In genomic region chr10:116309460-116309859, GRCm38 (mm10) we compare ENCODE assay signal across 25 mouse cellular contexts. TPM values are rescaled to one million over a fixed set of nuclear protein-coding genes. Genes with fewer than 3 reads are reported as not detected.
DNase-seq lines count a peak whose midpoint lies in the region; ATAC-seq and TF ChIP-seq lines count a peak whose summit lies in the region.
"Had no signal": no experiment of that assay in that cellular context is flagged by ENCODE, and none has a peak within 500 bp of the region (broad histone marks: within the 10 kb centered on the region; RNA-seq: fewer than 3 reads in every experiment).

No protein-coding gene starts in this region.

- intact Hi-C loops in heart, adult 2 months (cut with DNase I): no loop called here

- H3K4me1 ChIP-seq in heart, adult 2 months (ENCODE audit: control insufficient read depth, insufficient read depth, low read length): peaks cover 10% of the 10 kb centered on the region
- no peaks in the 10 kb centered on the region; the same call in 1 of the 2 replicates for H3K4me1 ChIP-seq in liver, adult 2 months (ENCODE audit: control insufficient read depth, insufficient read depth, low read length)
- H3K4me1 ChIP-seq in liver, embryonic 12.5 days: no peaks in the 10 kb centered on the region
- H3K4me1 ChIP-seq in brown adipose tissue, adult 24 weeks (ENCODE audit: control insufficient read depth, insufficient read depth, insufficient read length, low read length): peaks cover 11% of the 10 kb centered on the region
- H3K4me1 ChIP-seq in forebrain, embryonic 16.5 days (replicated peaks; ENCODE audit: control insufficient read depth, insufficient read depth, low read length): no peaks in the 10 kb centered on the region
- no peaks in the 10 kb centered on the region for H3K4me1 ChIP-seq in intestine, embryonic 16.5 days (ENCODE audit: control insufficient read depth, insufficient read depth, low read length)
- H3K4me1 ChIP-seq: embryonic facial prominence, embryonic 12.5 days; embryonic facial prominence, embryonic 15.5 days; forebrain, embryonic 15.5 days had no signal

- H3K4me2 ChIP-seq in liver, embryonic 12.5 days: no peak overlapping the region
- H3K4me2 ChIP-seq in forebrain, embryonic 16.5 days (ENCODE audit: low read length): no peak overlapping the region
- H3K4me2 ChIP-seq in intestine, embryonic 16.5 days (ENCODE audit: low read depth, low read length): no peak overlapping the region
- H3K4me2 ChIP-seq: embryonic facial prominence, embryonic 12.5 days; embryonic facial prominence, embryonic 15.5 days; forebrain, embryonic 15.5 days; heart, embryonic 15.5 days; hindbrain, embryonic 14.5 days had no signal

- no peak for TF ChIP-seq POLR2A in heart, adult 2 months (IDR thresholded peaks at IDR 0.05; ENCODE audit: insufficient read depth, low read depth, low read length)
- TF ChIP-seq POLR2A in liver, adult 2 months (IDR thresholded peaks at IDR 0.05; ENCODE audit: extremely low read depth, insufficient read depth, low read length): no peak

- peak overlapping the region; percentile 16; the same call in 1 of the 2 replicates for H3K9ac ChIP-seq in heart, adult 2 months (ENCODE audit: low read depth, low read length)
- H3K9ac ChIP-seq in liver, adult 2 months (ENCODE audit: low read depth, low read length): no peak overlapping the region
- H3K9ac ChIP-seq in liver, embryonic 12.5 days: no peak overlapping the region
- no peak overlapping the region for H3K9ac ChIP-seq in forebrain, embryonic 16.5 days (replicated peaks; ENCODE audit: low read depth, low read length)
- no peak overlapping the region for H3K9ac ChIP-seq in intestine, embryonic 16.5 days (ENCODE audit: low read depth, low read length)
- H3K9ac ChIP-seq: embryonic facial prominence, embryonic 12.5 days; embryonic facial prominence, embryonic 15.5 days; forebrain, embryonic 15.5 days; heart, embryonic 12.5 days; heart, embryonic 15.5 days; hindbrain, embryonic 14.5 days had no signal

- TF ChIP-seq EP300 in heart, adult 2 months (IDR thresholded peaks at IDR 0.05; ENCODE audit: insufficient read depth, low read depth, low read length): no peak

- TF ChIP-seq CTCF in heart, adult 2 months (IDR thresholded peaks at IDR 0.05): no peak
- TF ChIP-seq CTCF in liver, adult 2 months (IDR thresholded peaks at IDR 0.05; ENCODE audit: low read depth, low read length): no peak

- no peaks in the 10 kb centered on the region for H3K9me3 ChIP-seq in liver, embryonic 12.5 days (replicated peaks)
- H3K9me3 ChIP-seq in forebrain, embryonic 16.5 days (ENCODE audit: control insufficient read depth, low read length): no peaks in the 10 kb centered on the region
- H3K9me3 ChIP-seq in intestine, embryonic 16.5 days (ENCODE audit: control insufficient read depth, low read length): no peaks in the 10 kb centered on the region
- H3K9me3 ChIP-seq: embryonic facial prominence, embryonic 12.5 days; embryonic facial prominence, embryonic 15.5 days; forebrain, embryonic 15.5 days; heart, embryonic 12.5 days; heart, embryonic 15.5 days had no signal

- WGBS in heart, adult 2 months: 53% methylated on average over 2 of the region's 2 CpGs
- WGBS in liver, adult 2 months: 59% methylated on average over 2 of the region's 2 CpGs
- 64% methylated on average over 2 of the region's 2 CpGs for WGBS in liver, embryonic 12.5 days (ENCODE audit: insufficient replicate concordance)
- WGBS in forebrain, embryonic 16.5 days: 85% methylated on average over 2 of the region's 2 CpGs
- 54% methylated on average over 2 of the region's 2 CpGs for WGBS in intestine, embryonic 16.5 days

- DNase-seq in heart, adult 2 months: no peak
- DNase-seq in heart, adult 18-20 months: no peak
- no peak for DNase-seq in liver, adult 2 months (ENCODE audit: extremely low read depth, low read depth, low spot score)
- DNase-seq in 3T3-L1 (ENCODE audit: low read depth, low spot score): peak; percentile 18
- DNase-seq: adrenal gland, adult 8-10 months; adrenal gland, postnatal 25 days; cerebellum, adult 18-20 months; cerebellum, adult 9-10 months; cerebellum, postnatal 14 days; gastrocnemius, postnatal 25 days; heart, postnatal 10 days; heart, postnatal 4 days had no signal

- H3K36me3 ChIP-seq in heart, adult 2 months (ENCODE audit: control insufficient read depth, insufficient read depth, low read length): peaks cover 34% of the 10 kb centered on the region
- H3K36me3 ChIP-seq in liver, adult 2 months (ENCODE audit: control insufficient read depth, insufficient read depth, low read length): peaks cover 1% of the 10 kb centered on the region; the same call in 1 of the 2 replicates
- no peaks in the 10 kb centered on the region for H3K36me3 ChIP-seq in liver, embryonic 12.5 days
- no peaks in the 10 kb centered on the region for H3K36me3 ChIP-seq in forebrain, embryonic 16.5 days (ENCODE audit: control insufficient read depth, insufficient read depth)
- no peaks in the 10 kb centered on the region for H3K36me3 ChIP-seq in intestine, embryonic 16.5 days (ENCODE audit: control insufficient read depth, insufficient read depth, low read length)
- H3K36me3 ChIP-seq: embryonic facial prominence, embryonic 12.5 days; embryonic facial prominence, embryonic 15.5 days; forebrain, embryonic 15.5 days; heart, embryonic 12.5 days; heart, embryonic 15.5 days had no signal

- no peak for ATAC-seq in liver, embryonic 12.5 days
- ATAC-seq in forebrain, embryonic 16.5 days: no peak
- ATAC-seq in intestine, embryonic 16.5 days: no peak
- ATAC-seq: activated CD4-positive, CD25-positive, alpha-beta regulatory T cell, adult 4 months; forebrain, embryonic 15.5 days; hindbrain, postnatal 0 days; inflammation-experienced regulatory T-cells, adult 6 months had no signal

- H3K27ac ChIP-seq in heart, adult 2 months: peak overlapping the region; percentile 78
- peak overlapping the region; percentile 57; the same call in 1 of the 2 replicates for H3K27ac ChIP-seq in liver, adult 2 months (replicated peaks; ENCODE audit: insufficient read depth, low read depth, low read length)
- H3K27ac ChIP-seq in liver, embryonic 12.5 days: no peak overlapping the region
- peak overlapping the region; percentile 62 for H3K27ac ChIP-seq in brown adipose tissue, adult 24 weeks (replicated peaks; ENCODE audit: low read depth, low read length)
- no peak overlapping the region for H3K27ac ChIP-seq in forebrain, embryonic 16.5 days (ENCODE audit: low read length)
- no peak overlapping the region for H3K27ac ChIP-seq in intestine, embryonic 16.5 days (ENCODE audit: low read length)
- H3K27ac ChIP-seq: embryonic facial prominence, embryonic 12.5 days; embryonic facial prominence, embryonic 15.5 days; forebrain, embryonic 15.5 days; hindbrain, embryonic 14.5 days; hindbrain, postnatal 0 days had no signal

- no peak overlapping the region for H3K4me3 ChIP-seq in heart, adult 2 months
- H3K4me3 ChIP-seq in liver, adult 2 months (ENCODE audit: insufficient read depth, low read depth, low read length): peak overlapping the region; percentile 24; the same call in 1 of the 2 replicates
- no peak overlapping the region for H3K4me3 ChIP-seq in liver, embryonic 12.5 days
- peak overlapping the region; percentile 25 for H3K4me3 ChIP-seq in brown adipose tissue, adult 24 weeks (ENCODE audit: insufficient read depth, low read depth, low read length)
- H3K4me3 ChIP-seq in forebrain, embryonic 16.5 days (replicated peaks; ENCODE audit: low read length): no peak overlapping the region
- H3K4me3 ChIP-seq in intestine, embryonic 16.5 days (ENCODE audit: low read length): no peak overlapping the region
- H3K4me3 ChIP-seq: embryonic facial prominence, embryonic 12.5 days; embryonic facial prominence, embryonic 15.5 days; forebrain, embryonic 15.5 days; heart, embryonic 12.5 days; heart, embryonic 15.5 days had no signal

- H3K79me2 ChIP-seq in heart, adult 2 months (replicated peaks; ENCODE audit: control insufficient read depth, insufficient read depth, low read length): 0 out of 2 replicates have a peak, but pooled peaks cover 2% of the 10 kb centered on the region
- H3K79me2 ChIP-seq in liver, adult 2 months (ENCODE audit: control insufficient read depth, insufficient read depth, low read length): 0 out of 2 replicates have a peak, but pooled peaks cover 2% of the 10 kb centered on the region

- H3K27me3 ChIP-seq in heart, adult 2 months (ENCODE audit: control insufficient read depth, insufficient read depth, low read length): no peaks in the 10 kb centered on the region
- no peaks in the 10 kb centered on the region for H3K27me3 ChIP-seq in liver, adult 2 months (ENCODE audit: control insufficient read depth, insufficient read depth, low read length)
- H3K27me3 ChIP-seq in liver, embryonic 12.5 days (replicated peaks): peaks cover 4% of the 10 kb centered on the region; the same call in 1 of the 2 replicates
- no peaks in the 10 kb centered on the region for H3K27me3 ChIP-seq in forebrain, embryonic 16.5 days (replicated peaks; ENCODE audit: control insufficient read depth, insufficient read depth, low read length)
- H3K27me3 ChIP-seq in intestine, embryonic 16.5 days (replicated peaks; ENCODE audit: control insufficient read depth, insufficient read depth, low read length): no peaks in the 10 kb centered on the region
- H3K27me3 ChIP-seq: embryonic facial prominence, embryonic 12.5 days; embryonic facial prominence, embryonic 15.5 days; forebrain, embryonic 15.5 days; heart, embryonic 15.5 days had no signal

RNA-seq across cellular contexts. Expression of gene Ptprb, which starts 34.1 kb away (rescaled TPM):
- total RNA-seq in heart, adult 2 months (2021): 10 to 100 TPM; 63.1 to 66.3 TPM
- 14.8 and 25.1 TPM in 2 replicates for polyA plus RNA-seq in heart, adult 2 months (2012; rRNA removed)
- total RNA-seq in heart, adult 18-20 months (2021): 10 to 100 TPM; 53.8 to 58.0 TPM
- total RNA-seq in liver, adult 2 months (2014; rRNA removed): 39.8 and 44.2 TPM in 2 replicates
- 5.1 and 5.9 TPM in 2 replicates for polyA plus RNA-seq in liver, adult 2 months (2012; rRNA removed)
- polyA plus RNA-seq in liver, embryonic 12.5 days (2016; fragmentation: Nextera tagmentation; extraction: Ambion mirVana): 2.2 and 2.4 TPM in 2 replicates
- polyA plus RNA-seq in brown adipose tissue, adult 24 weeks (2012; ENCODE audit: insufficient read depth, insufficient read length, missing spikeins): 16.1 and 19.0 TPM in 2 replicates
- 3.0 and 3.1 TPM in 2 replicates for polyA plus RNA-seq in forebrain, embryonic 16.5 days (2015; fragmentation: Nextera tagmentation; extraction: Ambion mirVana)
- polyA plus RNA-seq in intestine, embryonic 16.5 days (2015; fragmentation: Nextera tagmentation; extraction: Ambion mirVana): 3.2 and 4.4 TPM in 2 replicates

Comparison
In these comparisons a context has a peak if more than half of its experiments do, and no peak if none do; other contexts are left out.
1. H3K27ac ChIP-seq: peak in heart, adult 2 months (single experiment), liver, adult 2 months (single experiment) and brown adipose tissue, adult 24 weeks (single experiment); none in liver, embryonic 12.5 days (single experiment), forebrain, embryonic 16.5 days (single experiment) and intestine, embryonic 16.5 days (single experiment).
2. H3K4me3 ChIP-seq: peak in liver, adult 2 months (single experiment) and brown adipose tissue, adult 24 weeks (single experiment); none in heart, adult 2 months (single experiment), liver, embryonic 12.5 days (single experiment), forebrain, embryonic 16.5 days (single experiment) and intestine, embryonic 16.5 days (single experiment).